Mouse (Mus musculus) neural tube, embryonic 11.5 days (tissue): ENCODE results near the gene Mrps34. TPM values are rescaled to one million over a fixed set of nuclear protein-coding genes. Genes with fewer than 3 reads are reported as not detected.
A peak's percentile ranks its signal among the peaks of the same experiment; 100 is the strongest.

Experiments used
- ATAC-seq: fragments of 200-750 bp; cut with Nextera tagmentation; 2 replicates; pipeline ENCODE4 v1.8.0; 2017; ENCODE audit warnings: moderate number of reproducible peaks, mild to moderate bottlenecking, moderate TSS enrichment, moderate library complexity; ENCODE audit not compliant: insufficient read depth, low FRiP score, low TSS enrichment
- DNase-seq: peaks from one replicate; pipeline ENCODE4 v3.0.0-alpha.2; 2015; ENCODE audit warnings: low spot score
- H3K27ac ChIP-seq: fragments of 300-500 bp; sonication (generic); 2 replicates; pipeline ENCODE4 v1.5.1; 2014; ENCODE audit warnings: low read depth, mild to moderate bottlenecking, low read length
- H3K27me3 ChIP-seq: fragments of 300-500 bp; sonication (generic); 2 replicates; pipeline ENCODE4 v1.6.1; 2014; ENCODE audit warnings: mild to moderate bottlenecking, low read length, mixed read lengths; ENCODE audit not compliant: control insufficient read depth, insufficient read depth
- H3K36me3 ChIP-seq: fragments of 300-500 bp; sonication (generic); 2 replicates; pipeline ENCODE4 v1.6.1; 2014; ENCODE audit warnings: mild to moderate bottlenecking, low read length, moderate library complexity, mixed read lengths; ENCODE audit not compliant: control insufficient read depth, insufficient read depth
- H3K4me1 ChIP-seq: fragments of 300-500 bp; sonication (generic); 2 replicates; pipeline ENCODE4 v1.6.1; 2014; ENCODE audit warnings: low read length, mixed read lengths; ENCODE audit not compliant: control insufficient read depth, insufficient read depth
- H3K4me2 ChIP-seq: fragments of 300-500 bp; sonication (generic); 2 replicates; pipeline ENCODE4 v1.6.1; 2014; ENCODE audit warnings: low read depth, mild to moderate bottlenecking, moderate library complexity
- H3K4me3 ChIP-seq: fragments of 300-500 bp; sonication (generic); 2 replicates; pipeline ENCODE4 v1.5.1; 2014; ENCODE audit warnings: low read depth, low read length
- H3K9ac ChIP-seq: fragments of 300-500 bp; sonication (generic); 2 replicates; pipeline ENCODE4 v1.6.1; 2014; ENCODE audit warnings: mild to moderate bottlenecking, low read length
- H3K9me3 ChIP-seq: fragments of 300-500 bp; sonication (generic); 2 replicates; pipeline ENCODE4 v1.6.1; 2016; ENCODE audit warnings: low read length; ENCODE audit not compliant: control insufficient read depth
- WGBS: fragments of 180-500 bp; shearing (Covaris S2); extraction: QIAGEN DNeasy Blood & Tissue Kit; methylation state at CpG from one replicate; pipeline ENCODE4 v1.1.7; 2014; 5-methylcytosine and 5-hydroxymethylcytosine counted together
- polyA plus RNA-seq: library from polyadenylated mRNA; unstranded; fragments of >200 nt; fragmentation: Nextera tagmentation; extraction: Ambion mirVana; gene quantifications from 2 replicates; pipeline ENCODE4 v1.2.1, GENCODE M21; 2014

Gene Mrps34
- polyA plus RNA-seq, 1 experiment from 2014 or later, result 75.3 TPM

- Histone ChIP-seq H3K9ac (peak overlapping the region; percentile 87), H3K9me3 (no peaks in the 10 kb centered on the region), H3K4me2 (peak overlapping the region; percentile 99), H3K27ac (no peak overlapping the region), H3K4me1 (peaks cover 24% of the 10 kb centered on the region), H3K27me3 (no peaks in the 10 kb centered on the region), H3K4me3 (peak overlapping the region; percentile 88), H3K36me3 (peaks cover 27% of the 10 kb centered on the region)
- DNase-seq (no peak), ATAC-seq (peak; percentile 5; the same call in 1 of the 2 replicates)
- 11% methylated on average over 23 of the region's 23 CpGs for WGBS
Observed at GRCm38 (mm10) chr17:24895571-24896240, 790 bp downstream of the Mrps34 start.

GRCm38 (mm10) chr17:24896241-24896992 lies 1.5 kb downstream of the Mrps34 start, which contains the start of gene Nme3:
Nme3 (plus strand) TSS chr17:24896500.
- Histone ChIP-seq H3K4me1 (peaks cover 24% of the 10 kb centered on the region), H3K9me3 (no peaks in the 10 kb centered on the region), H3K27ac (peak within 1 kb of the TSS; percentile 63), H3K4me2 (peak within 1 kb of the TSS; percentile 99), H3K4me3 (peak within 1 kb of the TSS; percentile 88), H3K36me3 (peaks cover 30% of the 10 kb centered on the region), H3K27me3 (no peaks in the 10 kb centered on the region), H3K9ac (peak within 1 kb of the TSS; percentile 87)
- 2% methylated on average over 50 of the region's 50 CpGs for WGBS
- DNase-seq (peak; percentile 80), ATAC-seq (peak; percentile 65)

DNA sequence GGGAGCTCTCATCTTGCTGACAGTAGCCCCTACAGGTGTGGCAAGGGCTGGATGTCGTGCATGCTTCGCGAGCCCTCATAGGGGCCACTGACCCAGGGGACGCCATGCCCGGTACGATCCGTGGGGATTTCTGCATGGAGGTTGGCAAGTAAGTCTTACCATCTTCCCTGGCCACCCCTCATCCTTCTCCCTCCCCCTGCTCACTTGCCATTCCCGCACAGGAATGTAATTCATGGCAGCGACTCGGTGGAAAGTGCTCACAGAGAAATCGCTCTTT lies 2.0 kb downstream of the Mrps34 start:
- 35% methylated on average over 11 of the region's 11 CpGs for WGBS
- H3K36me3 ChIP-seq, result peaks cover 33% of the 10 kb centered on the region
- DNase-seq, result no peak

GRCm38 (mm10) chr17:24897600-24897999 lies 2.7 kb downstream of the Mrps34 start:
- no peak overlapping the region; the same call in 1 of the 2 replicates for H3K4me3 ChIP-seq
- WGBS, result 82% methylated on average over 4 of the region's 4 CpGs
- no peak for ATAC-seq
- H3K4me2 ChIP-seq, result peak overlapping the region; percentile 99
- no peaks in the 10 kb centered on the region for H3K27me3 ChIP-seq
- H3K36me3 ChIP-seq, result peaks cover 34% of the 10 kb centered on the region
- peaks cover 24% of the 10 kb centered on the region for H3K4me1 ChIP-seq
- DNase-seq, result no peak
- no peaks in the 10 kb centered on the region for H3K9me3 ChIP-seq
- peak overlapping the region; percentile 7 for H3K9ac ChIP-seq
- no peak overlapping the region for H3K27ac ChIP-seq

More for the DNA sequence above, 2.0 kb downstream of the Mrps34 start:
- H3K27me3 ChIP-seq, result no peaks in the 10 kb centered on the region
- H3K9ac ChIP-seq, result peak overlapping the region; percentile 87
- peak overlapping the region; percentile 88 for H3K4me3 ChIP-seq
- H3K9me3 ChIP-seq, result no peaks in the 10 kb centered on the region
- peak overlapping the region; percentile 99 for H3K4me2 ChIP-seq
- ATAC-seq, result no peak
- H3K27ac ChIP-seq, result no peak overlapping the region
- H3K4me1 ChIP-seq, result peaks cover 24% of the 10 kb centered on the region

DNA sequence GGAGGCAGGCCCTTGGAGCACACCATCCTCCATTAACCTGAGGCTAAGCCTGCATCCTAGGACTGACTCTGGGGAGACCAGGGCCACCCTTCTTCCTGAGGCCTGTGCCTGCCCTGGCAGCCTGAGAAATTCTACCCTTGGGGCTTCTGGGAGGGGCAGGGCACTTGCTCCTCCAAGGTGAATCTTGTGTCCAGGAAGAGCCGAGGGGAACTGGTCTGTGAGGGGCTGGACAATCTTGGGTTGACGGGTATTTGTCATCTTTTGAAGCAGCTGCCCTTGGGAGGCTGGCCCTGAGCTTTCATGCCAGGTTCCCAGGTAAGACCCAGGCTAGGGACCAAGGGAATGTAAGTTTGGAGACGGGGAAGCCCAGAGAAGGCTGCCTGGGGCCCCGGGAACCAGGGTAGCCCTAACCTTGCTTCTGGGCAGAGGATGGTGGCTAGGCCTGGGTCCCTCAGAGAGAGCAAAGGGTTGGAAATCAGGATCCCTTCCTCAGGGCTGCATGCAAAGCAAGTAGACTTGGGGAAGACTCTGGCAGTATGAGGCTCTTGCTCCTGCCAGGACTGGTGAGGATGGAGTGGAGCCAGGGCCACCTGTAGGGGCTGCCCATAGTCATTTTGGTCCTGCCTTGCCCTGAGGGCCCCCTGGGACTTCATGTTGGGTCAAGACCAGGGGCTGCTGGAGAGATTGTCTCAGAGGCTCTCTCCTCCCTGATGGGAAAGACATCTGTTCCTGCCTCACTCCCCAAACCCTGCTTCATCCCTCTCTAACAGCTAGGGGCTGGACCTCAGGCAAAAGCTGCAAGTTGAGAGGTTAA lies 3.3 kb downstream of the Mrps34 start:
- peaks cover 36% of the 10 kb centered on the region for H3K36me3 ChIP-seq
- ATAC-seq (no peak), DNase-seq (no peak)
- no peak overlapping the region for H3K9ac ChIP-seq
- H3K4me2 ChIP-seq, result no peak overlapping the region
- H3K4me3 ChIP-seq, result no peak overlapping the region
- no peaks in the 10 kb centered on the region for H3K27me3 ChIP-seq
- H3K4me1 ChIP-seq, result peaks cover 24% of the 10 kb centered on the region
- H3K9me3 ChIP-seq, result no peaks in the 10 kb centered on the region
- 85% methylated on average over 4 of the region's 4 CpGs for WGBS
- H3K27ac ChIP-seq, result no peak overlapping the region

GRCm38 (mm10) chr17:24899153-24899552 lies 4.2 kb downstream of the Mrps34 start:
- Histone ChIP-seq H3K4me1 (peaks cover 21% of the 10 kb centered on the region), H3K36me3 (peaks cover 36% of the 10 kb centered on the region), H3K27me3 (no peaks in the 10 kb centered on the region), H3K4me3 (no peak overlapping the region), H3K27ac (no peak overlapping the region), H3K9me3 (no peaks in the 10 kb centered on the region), H3K4me2 (no peak overlapping the region), H3K9ac (no peak overlapping the region)
- DNase-seq (no peak), ATAC-seq (no peak)
- WGBS, result 89% methylated on average over 5 of the region's 5 CpGs

- Histone ChIP-seq H3K36me3 (peaks cover 36% of the 10 kb centered on the region), H3K27me3 (no peaks in the 10 kb centered on the region), H3K4me2 (no peak overlapping the region), H3K9ac (no peak overlapping the region), H3K27ac (no peak overlapping the region), H3K4me1 (peaks cover 17% of the 10 kb centered on the region), H3K9me3 (no peaks in the 10 kb centered on the region), H3K4me3 (no peak overlapping the region)
- DNase-seq (no peak), ATAC-seq (no peak)
- WGBS, result 97% methylated on average over 6 of the region's 6 CpGs
Observed at GRCm38 (mm10) chr17:24900014-24900413, 5.1 kb downstream of the Mrps34 start.

DNA sequence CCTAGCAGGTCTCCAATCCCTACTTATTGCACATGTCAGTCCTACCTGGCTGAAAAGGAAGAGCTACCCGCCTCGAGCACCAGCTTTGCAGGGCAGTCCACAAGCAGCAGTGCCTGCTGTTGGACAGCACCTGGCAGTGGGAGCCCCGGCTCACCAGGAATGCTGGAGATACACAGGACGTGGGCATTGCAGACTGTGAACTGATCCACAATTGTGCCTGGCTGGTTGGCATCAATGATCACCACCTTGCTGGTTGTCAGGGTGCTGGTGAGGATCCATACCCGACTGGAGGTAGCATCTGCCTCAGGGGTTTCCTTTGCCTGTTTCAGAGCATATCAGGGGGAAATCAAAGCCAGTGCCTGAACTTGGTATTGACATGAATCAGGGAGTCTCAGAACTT lies 7.2 kb downstream of the Mrps34 start:
- no peaks in the 10 kb centered on the region for H3K9me3 ChIP-seq
- no peak for ATAC-seq
- no peak overlapping the region for H3K4me3 ChIP-seq
- no peaks in the 10 kb centered on the region for H3K27me3 ChIP-seq
- peaks cover 6% of the 10 kb centered on the region for H3K4me1 ChIP-seq
- no peak overlapping the region for H3K9ac ChIP-seq
- DNase-seq, result no peak
- H3K36me3 ChIP-seq, result peaks cover 39% of the 10 kb centered on the region
- no peak overlapping the region for H3K27ac ChIP-seq
- 92% methylated on average over 5 of the region's 5 CpGs for WGBS
- no peak overlapping the region for H3K4me2 ChIP-seq
